13 mouse cellular contexts compared by ENCODE assay signal in the genomic region with DNA sequence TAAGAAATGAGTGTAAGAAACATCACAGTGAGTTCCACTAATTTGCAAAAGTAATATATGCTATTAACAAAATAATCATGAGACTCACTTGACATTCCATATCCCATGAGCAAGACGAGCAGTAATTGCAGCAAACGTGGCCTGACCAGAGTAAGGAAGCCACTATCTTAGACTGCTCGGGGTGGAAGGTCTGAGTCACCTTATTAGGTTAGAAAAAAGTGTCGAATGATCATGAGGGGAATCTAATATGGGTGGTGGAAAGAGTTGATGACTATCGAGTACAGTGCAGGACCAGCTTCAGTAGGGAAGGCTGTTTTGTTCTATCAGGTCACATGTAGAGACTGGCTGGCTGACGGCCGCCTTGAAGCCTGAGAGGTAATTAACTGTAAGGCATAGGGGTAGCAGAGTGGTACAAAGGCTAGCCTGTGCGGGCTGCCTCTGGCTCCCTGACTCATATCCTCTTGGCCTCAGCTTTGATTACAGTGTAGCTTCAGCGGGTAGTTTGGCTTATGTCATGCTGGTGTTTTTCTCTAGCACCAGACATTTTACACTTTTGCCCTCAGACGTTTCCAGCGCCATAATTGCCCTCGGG.
DNase-seq lines count a peak whose midpoint lies in the region; ATAC-seq and TF ChIP-seq lines count a peak whose summit lies in the region.
"Had no signal": no experiment of that assay in that cellular context is flagged by ENCODE, and none has a peak within 500 bp of the region (broad histone marks: within the 10 kb centered on the region; RNA-seq: fewer than 3 reads in every experiment).

No protein-coding gene starts in this region.

- TF ChIP-seq POLR2A in embryonic fibroblast, embryonic 13.5 days (IDR thresholded peaks at IDR 0.05; ENCODE audit: low read depth, low read length), result no peak

- H3K4me1 ChIP-seq in kidney, embryonic 16.5 days (ENCODE audit: insufficient read depth, low read length), result peaks cover 6% of the 10 kb centered on the region; the same call in 1 of the 2 replicates
- peaks cover 8% of the 10 kb centered on the region for H3K4me1 ChIP-seq in embryonic fibroblast, embryonic 13.5 days (ENCODE audit: control insufficient read depth, insufficient read depth, low read length)
- H3K4me1 ChIP-seq in stomach, embryonic 14.5 days (ENCODE audit: control insufficient read depth, insufficient read depth, low read length), result 0 out of 2 replicates have a peak, but pooled peaks cover 2% of the 10 kb centered on the region
- peaks cover 25% of the 10 kb centered on the region for H3K4me1 ChIP-seq in liver, embryonic 12.5 days
- H3K4me1 ChIP-seq: hindbrain, embryonic 15.5 days had no signal

- no peak overlapping the region for H3K27ac ChIP-seq in kidney, embryonic 16.5 days (ENCODE audit: low read length)
- H3K27ac ChIP-seq in embryonic fibroblast, embryonic 13.5 days (ENCODE audit: insufficient read depth, low read length), result peak overlapping the region; percentile 82
- H3K27ac ChIP-seq in stomach, embryonic 14.5 days (ENCODE audit: low read length), result no peak overlapping the region
- H3K27ac ChIP-seq in liver, embryonic 12.5 days, result no peak overlapping the region
- H3K27ac ChIP-seq: hindbrain, embryonic 15.5 days had no signal

- DNase-seq in kidney, postnatal 10 days, result no peak
- peak; percentile 89 for DNase-seq in Muller cell, postnatal 12 days (ENCODE audit: inconsistent ontology term)
- DNase-seq in thymus, postnatal 4 days, result no peak
- DNase-seq: cerebellum, adult 8-10 months; gastrocnemius, postnatal 14 days; lung, postnatal 10 days; right cerebral cortex, postnatal 14 days had no signal

- no peak overlapping the region for H3K9ac ChIP-seq in kidney, embryonic 16.5 days (replicated peaks; ENCODE audit: low read length)
- no peak overlapping the region for H3K9ac ChIP-seq in stomach, embryonic 14.5 days (replicated peaks; ENCODE audit: low read depth, low read length)
- no peak overlapping the region for H3K9ac ChIP-seq in liver, embryonic 12.5 days
- H3K9ac ChIP-seq: hindbrain, embryonic 15.5 days had no signal

- no peaks in the 10 kb centered on the region for H3K9me3 ChIP-seq in kidney, embryonic 16.5 days (ENCODE audit: low read length)
- no peaks in the 10 kb centered on the region for H3K9me3 ChIP-seq in stomach, embryonic 14.5 days (ENCODE audit: control insufficient read depth, low read depth, low read length)
- H3K9me3 ChIP-seq in liver, embryonic 12.5 days (replicated peaks), result no peaks in the 10 kb centered on the region
- H3K9me3 ChIP-seq: hindbrain, embryonic 15.5 days had no signal

- H3K27me3 ChIP-seq in kidney, embryonic 16.5 days (ENCODE audit: insufficient read depth, low read length), result no peaks in the 10 kb centered on the region
- no peaks in the 10 kb centered on the region for H3K27me3 ChIP-seq in stomach, embryonic 14.5 days (ENCODE audit: control insufficient read depth, insufficient read depth, low read length)
- H3K27me3 ChIP-seq in liver, embryonic 12.5 days (replicated peaks), result 0 out of 2 replicates have a peak, but pooled peaks cover 5% of the 10 kb centered on the region
- H3K27me3 ChIP-seq: hindbrain, embryonic 15.5 days had no signal

- no peak for TF ChIP-seq CTCF in embryonic fibroblast, embryonic 13.5 days (IDR thresholded peaks at IDR 0.05; ENCODE audit: borderline replicate concordance, insufficient read depth, low read length)

- H3K36me3 ChIP-seq in kidney, embryonic 16.5 days (ENCODE audit: insufficient read depth, low read length), result no peaks in the 10 kb centered on the region
- no peaks in the 10 kb centered on the region for H3K36me3 ChIP-seq in stomach, embryonic 14.5 days (ENCODE audit: control insufficient read depth, insufficient read depth, low read length)
- H3K36me3 ChIP-seq in liver, embryonic 12.5 days, result no peaks in the 10 kb centered on the region
- H3K36me3 ChIP-seq: hindbrain, embryonic 15.5 days had no signal

- no peak overlapping the region for H3K4me2 ChIP-seq in kidney, embryonic 16.5 days (replicated peaks; ENCODE audit: low read depth, low read length)
- H3K4me2 ChIP-seq in stomach, embryonic 14.5 days (replicated peaks; ENCODE audit: low read depth, low read length), result no peak overlapping the region
- no peak overlapping the region for H3K4me2 ChIP-seq in liver, embryonic 12.5 days
- H3K4me2 ChIP-seq: hindbrain, embryonic 15.5 days had no signal

- 0 out of 2 replicates have a peak, but pooled peaks have one; percentile 35 for ATAC-seq in kidney, embryonic 16.5 days (ENCODE audit: low FRiP score, low TSS enrichment)
- peak; percentile 33; the same call in 1 of the 2 replicates for ATAC-seq in stomach, embryonic 14.5 days (ENCODE audit: insufficient number of reproducible peaks, insufficient read depth, low FRiP score, low read depth)
- no peak for ATAC-seq in liver, embryonic 12.5 days
- ATAC-seq: midbrain, embryonic 16.5 days had no signal

- 63% methylated on average over 12 of the region's 12 CpGs for WGBS in kidney, embryonic 16.5 days
- WGBS in stomach, embryonic 14.5 days, result 76% methylated on average over 12 of the region's 12 CpGs
- WGBS in liver, embryonic 12.5 days (ENCODE audit: insufficient replicate concordance), result 64% methylated on average over 12 of the region's 12 CpGs

- H3K4me3 ChIP-seq in kidney, embryonic 16.5 days (ENCODE audit: low read length), result no peak overlapping the region
- no peak overlapping the region for H3K4me3 ChIP-seq in embryonic fibroblast, embryonic 13.5 days (ENCODE audit: insufficient read depth, low read length)
- no peak overlapping the region for H3K4me3 ChIP-seq in stomach, embryonic 14.5 days (ENCODE audit: low read depth, low read length)
- no peak overlapping the region for H3K4me3 ChIP-seq in liver, embryonic 12.5 days
- H3K4me3 ChIP-seq: hindbrain, embryonic 15.5 days had no signal
